Mouse (Mus musculus) limb, embryonic 14.5 days (tissue): ENCODE measurements around the gene Ahdc1. TPM values are rescaled to one million over a fixed set of nuclear protein-coding genes. Genes with fewer than 3 reads are reported as not detected.

ENCODE experiments used
- ATAC-seq: fragments of 200-750 bp; cut with Nextera tagmentation; 2 replicates; pipeline ENCODE4 v1.8.0; 2017; ENCODE audit warnings: low read depth, moderate number of reproducible peaks, moderate TSS enrichment; ENCODE audit not compliant: low FRiP score
- DNase-seq: peaks from one replicate; pipeline ENCODE4 v3.0.0-alpha.2; 2015; ENCODE audit warnings: low spot score
- H3K27ac ChIP-seq: fragments of 300-500 bp; sonication (generic); replicated peaks from 2 replicates; pipeline ENCODE4 v1.5.1; 2014; ENCODE audit warnings: low read depth, mild to moderate bottlenecking, low read length, moderate library complexity, mixed read lengths
- H3K27me3 ChIP-seq: fragments of 300-500 bp; sonication (generic); 2 replicates; pipeline ENCODE4 v1.6.1; 2014; ENCODE audit warnings: low read length, mixed read lengths; ENCODE audit not compliant: control insufficient read depth, insufficient read depth
- H3K36me3 ChIP-seq: fragments of 300-500 bp; sonication (generic); 2 replicates; pipeline ENCODE4 v1.6.1; 2014; ENCODE audit warnings: mild to moderate bottlenecking, low read length, moderate library complexity, mixed read lengths; ENCODE audit not compliant: control insufficient read depth, insufficient read depth
- H3K4me1 ChIP-seq: fragments of 300-500 bp; sonication (generic); 2 replicates; pipeline ENCODE4 v1.6.1; 2014; ENCODE audit warnings: antibody characterized with exemption, low read length, mixed read lengths; ENCODE audit not compliant: control insufficient read depth, insufficient read depth
- H3K4me2 ChIP-seq: fragments of 300-500 bp; sonication (generic); replicated peaks from 2 replicates; pipeline ENCODE4 v1.6.1; 2014; ENCODE audit warnings: low read depth, mild to moderate bottlenecking, low read length, moderate library complexity; ENCODE audit not compliant: severe bottlenecking
- H3K4me3 ChIP-seq: fragments of 300-500 bp; sonication (generic); replicated peaks from 2 replicates; pipeline ENCODE4 v1.5.1; 2014; ENCODE audit warnings: low read length
- H3K9ac ChIP-seq: fragments of 300-500 bp; sonication (generic); 2 replicates; pipeline ENCODE4 v1.6.1; 2014; ENCODE audit warnings: mild to moderate bottlenecking, low read depth, low read length, moderate library complexity; ENCODE audit not compliant: severe bottlenecking
- H3K9me3 ChIP-seq: fragments of 300-500 bp; sonication (generic); 2 replicates; pipeline ENCODE4 v1.6.1; 2016; ENCODE audit warnings: low read length; ENCODE audit not compliant: control insufficient read depth
- POLR2A ChIP-seq: fragments of 200-500 bp; IDR thresholded peaks from 2 replicates; pipeline ENCODE4 v1.8.0; 2012; ENCODE audit warnings: inconsistent platforms, mild to moderate bottlenecking, moderate library complexity, borderline replicate concordance; ENCODE audit not compliant: insufficient read depth, insufficient read length; ENCODE audit errors: extremely low read depth
- WGBS: fragments of 180-500 bp; shearing (Covaris S2); extraction: QIAGEN DNeasy Blood & Tissue Kit; methylation state at CpG from one replicate; pipeline ENCODE4 v1.1.7; 2014; 5-methylcytosine and 5-hydroxymethylcytosine counted together
- polyA plus RNA-seq, 2 experiments: library from polyadenylated mRNA; depleted of rRNA in 1 of 2; stranded (reverse) in 1 of 2; unstranded in 1 of 2; fragments of >200 nt; fragmentation: Nextera tagmentation in 1 of 2; extraction: Ambion mirVana in 1 of 2; gene quantifications; 2 replicates each; pipeline versions ENCODE4 v1.2.1 to v1.2.3; 2012 to 2014

Gene Ahdc1
- polyA plus RNA-seq, 2 experiments, result 12.9 to 29.6 TPM

GRCm38 (mm10) chr4:133052029-133052745, 41.1 kb downstream of the Ahdc1 start:
- Histone ChIP-seq H3K4me3 (no peak overlapping the region), H3K4me1 (peaks cover 94% of the 10 kb centered on the region), H3K9me3 (no peaks in the 10 kb centered on the region), H3K36me3 (peaks cover 19% of the 10 kb centered on the region), H3K4me2 (peak overlapping the region; percentile 37), H3K9ac (peak overlapping the region; percentile 45), H3K27ac (peak overlapping the region; percentile 78), H3K27me3 (no peaks in the 10 kb centered on the region)
- ATAC-seq, result no peak; the same call in 1 of the 2 replicates
- no peak for TF ChIP-seq POLR2A
- 12% methylated on average over 6 of the region's 6 CpGs for whole genome bisulfite sequencing
- DNase-seq, result peak; percentile 48

GRCm38 (mm10) chr4:133052995-133053572, 42.0 kb downstream of the Ahdc1 start:
- Histone ChIP-seq H3K27me3 (no peaks in the 10 kb centered on the region), H3K27ac (no peak overlapping the region; the same call in 1 of the 2 replicates), H3K9me3 (no peaks in the 10 kb centered on the region), H3K36me3 (peaks cover 24% of the 10 kb centered on the region), H3K9ac (no peak overlapping the region), H3K4me2 (no peak overlapping the region), H3K4me1 (peaks cover 94% of the 10 kb centered on the region), H3K4me3 (no peak overlapping the region)
- no peak for TF ChIP-seq POLR2A
- DNase-seq (no peak), ATAC-seq (no peak)
- 76% methylated on average over 13 of the region's 13 CpGs for WGBS

- no peak overlapping the region for H3K4me3 ChIP-seq
Measured at GRCm38 (mm10) chr4:133054530-133054929, 43.5 kb downstream of the Ahdc1 start.

GRCm38 (mm10) chr4:133055163-133055951, 44.3 kb downstream of the Ahdc1 start:
- WGBS, result 60% methylated on average over 8 of the region's 8 CpGs
- H3K4me1 ChIP-seq, result peaks cover 85% of the 10 kb centered on the region

More at GRCm38 (mm10) chr4:133054530-133054929, 43.5 kb downstream of the Ahdc1 start:
- no peak for ATAC-seq
- Histone ChIP-seq H3K27ac (no peak overlapping the region), H3K27me3 (no peaks in the 10 kb centered on the region), H3K9ac (no peak overlapping the region), H3K36me3 (peaks cover 36% of the 10 kb centered on the region), H3K9me3 (no peaks in the 10 kb centered on the region), H3K4me1 (peaks cover 93% of the 10 kb centered on the region), H3K4me2 (no peak overlapping the region)
- WGBS, result 54% methylated on average over 6 of the region's 6 CpGs
- DNase-seq, result no peak
- no peak for TF ChIP-seq POLR2A

GRCm38 (mm10) chr4:133056069-133056890, 45.2 kb downstream of the Ahdc1 start:
- Histone ChIP-seq H3K27me3 (no peaks in the 10 kb centered on the region), H3K36me3 (peaks cover 53% of the 10 kb centered on the region), H3K4me3 (0 out of 2 replicates have a peak overlapping the region, but pooled peaks have one; percentile 10), H3K4me2 (0 out of 2 replicates have a peak overlapping the region, but pooled peaks have one; percentile 7), H3K9me3 (no peaks in the 10 kb centered on the region), H3K4me1 (peaks cover 76% of the 10 kb centered on the region), H3K27ac (peak overlapping the region; percentile 33; the same call in 1 of the 2 replicates), H3K9ac (no peak overlapping the region)
- peak; percentile 70 for DNase-seq
- peak; percentile 34 for ATAC-seq
- 6% methylated on average over 14 of the region's 15 CpGs for WGBS
- no peak for TF ChIP-seq POLR2A

More at GRCm38 (mm10) chr4:133055163-133055951, 44.3 kb downstream of the Ahdc1 start:
- peak; percentile 10; the same call in 1 of the 2 replicates for ATAC-seq
- H3K4me3 ChIP-seq, result no peak overlapping the region
- no peak for DNase-seq
- H3K36me3 ChIP-seq, result peaks cover 44% of the 10 kb centered on the region
- H3K27me3 ChIP-seq, result no peaks in the 10 kb centered on the region
- H3K9ac ChIP-seq, result no peak overlapping the region
- no peak overlapping the region for H3K4me2 ChIP-seq
- no peak for TF ChIP-seq POLR2A
- no peaks in the 10 kb centered on the region for H3K9me3 ChIP-seq
- peak overlapping the region; percentile 33 for H3K27ac ChIP-seq
